Mouse (Mus musculus) B cell, adult 2 months (primary cell): Measurements from ENCODE around the gene Rdh11.
A peak's percentile ranks its signal among the peaks of the same experiment; 100 is the strongest.
"Not testable (repeated sequence)": the region's sequence is repeated elsewhere in the genome, so short reads cannot be mapped to it uniquely, and the experiment has no call there.

Source experiments
- DNase-seq, 2 experiments: peaks; one replicate each; pipeline ENCODE4 v3.0.0; 2022

Gene Rdh11

DNA sequence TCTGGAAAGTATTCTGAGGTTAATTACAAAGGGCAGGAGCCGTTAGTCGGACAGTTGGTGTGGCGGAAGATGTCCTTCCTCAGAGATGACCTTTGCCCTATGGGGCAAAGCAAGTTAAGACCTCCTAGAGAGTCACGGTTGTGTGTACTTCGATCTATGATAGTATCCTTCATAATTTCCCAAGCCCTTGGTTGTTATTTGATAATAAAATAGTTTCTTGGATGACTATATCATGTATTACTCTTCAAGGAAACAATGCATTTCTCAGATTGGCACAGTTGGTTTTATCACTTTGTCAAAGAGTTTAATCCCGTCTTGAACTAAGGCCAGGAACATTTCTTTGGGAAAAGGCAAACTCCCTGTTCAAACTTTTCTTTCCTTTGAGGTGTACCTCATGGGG lies at the start of gene Rdh11:
TSS of gene Rdh11 (minus strand) at position 101 of the 400 bp plus-strand sequence.
- no peak for DNase-seq

- DNase-seq = no peak
Measured at GRCm38 (mm10) chr12:79235485-79236080, 43.5 kb upstream of the Rdh11 start.

- no peak for DNase-seq
Measured at GRCm38 (mm10) chr12:79217511-79217910, 25.4 kb upstream of the Rdh11 start.

DNA sequence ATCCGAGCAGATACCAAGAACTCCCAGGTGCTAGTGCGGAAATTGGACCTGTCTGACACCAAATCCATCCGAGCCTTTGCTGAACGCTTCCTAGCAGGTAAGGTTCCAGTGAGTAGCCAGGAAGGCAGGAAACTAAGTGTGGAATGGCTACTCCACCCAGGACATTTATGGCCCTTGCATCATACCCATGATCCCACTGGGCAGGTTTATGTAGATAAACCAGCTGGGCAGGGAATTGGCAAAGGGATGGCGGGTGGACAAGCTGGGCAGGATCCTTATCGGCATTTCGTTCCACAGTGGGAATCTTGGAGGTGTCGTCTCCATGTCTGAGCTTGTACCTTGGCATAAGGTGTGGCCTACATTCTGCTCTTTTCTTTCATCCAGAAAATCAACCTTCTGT lies 19.4 kb upstream of the Rdh11 start:
- no peak for DNase-seq

- DNase-seq = peak; percentile 72
Measured at GRCm38 (mm10) chr12:79208703-79209464, 16.8 kb upstream of the Rdh11 start, which contains the start of gene Rdh12. Rdh12 (plus strand) TSS chr12:79208914.

DNA sequence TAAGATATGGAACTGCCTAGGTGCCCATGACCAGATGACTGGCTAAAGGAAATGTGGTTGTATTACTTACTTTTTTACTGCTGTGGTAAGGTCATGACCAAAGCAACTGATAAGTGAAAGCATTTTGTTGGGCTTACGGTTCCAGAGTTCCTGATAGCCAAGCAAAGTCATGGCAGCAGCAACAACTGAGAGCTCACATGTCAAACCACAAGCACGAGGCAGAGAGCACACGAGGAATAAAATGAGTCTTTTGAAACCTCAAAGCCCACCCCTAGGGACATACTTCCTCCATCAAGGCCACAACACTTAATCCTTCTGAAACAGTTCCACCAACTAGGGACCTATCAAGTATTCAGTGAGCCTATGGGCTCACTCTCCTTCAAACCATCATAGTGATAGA lies 9.8 kb upstream of the Rdh11 start:
- DNase-seq = no peak

DNA sequence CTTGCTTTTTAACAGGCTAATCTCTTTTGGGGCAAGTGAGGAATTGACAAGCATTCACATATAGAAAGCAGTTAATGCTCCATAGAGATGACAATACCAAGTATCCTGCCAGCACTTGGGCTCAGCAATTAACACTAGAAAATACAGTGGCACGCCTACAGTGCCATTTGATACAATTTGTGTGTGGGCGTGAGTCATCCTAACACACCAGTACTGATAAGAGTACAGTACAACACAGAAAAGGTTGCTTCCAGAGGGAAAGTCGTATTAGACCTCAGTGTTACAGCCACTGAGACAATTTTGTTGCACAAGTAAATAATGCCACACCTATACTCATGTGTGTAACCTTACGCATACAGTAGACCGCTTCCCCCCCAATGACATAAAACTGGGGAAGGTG lies 5.0 kb upstream of the Rdh11 start:
- no peak for DNase-seq

GRCm38 (mm10) chr12:79193441-79193840 lies 1.3 kb upstream of the Rdh11 start:
- DNase-seq = peak; percentile 82

- DNase-seq = peak; percentile 87 to 89
Measured at GRCm38 (mm10) chr12:79191701-79192100, 392 bp downstream of the Rdh11 start.

DNA sequence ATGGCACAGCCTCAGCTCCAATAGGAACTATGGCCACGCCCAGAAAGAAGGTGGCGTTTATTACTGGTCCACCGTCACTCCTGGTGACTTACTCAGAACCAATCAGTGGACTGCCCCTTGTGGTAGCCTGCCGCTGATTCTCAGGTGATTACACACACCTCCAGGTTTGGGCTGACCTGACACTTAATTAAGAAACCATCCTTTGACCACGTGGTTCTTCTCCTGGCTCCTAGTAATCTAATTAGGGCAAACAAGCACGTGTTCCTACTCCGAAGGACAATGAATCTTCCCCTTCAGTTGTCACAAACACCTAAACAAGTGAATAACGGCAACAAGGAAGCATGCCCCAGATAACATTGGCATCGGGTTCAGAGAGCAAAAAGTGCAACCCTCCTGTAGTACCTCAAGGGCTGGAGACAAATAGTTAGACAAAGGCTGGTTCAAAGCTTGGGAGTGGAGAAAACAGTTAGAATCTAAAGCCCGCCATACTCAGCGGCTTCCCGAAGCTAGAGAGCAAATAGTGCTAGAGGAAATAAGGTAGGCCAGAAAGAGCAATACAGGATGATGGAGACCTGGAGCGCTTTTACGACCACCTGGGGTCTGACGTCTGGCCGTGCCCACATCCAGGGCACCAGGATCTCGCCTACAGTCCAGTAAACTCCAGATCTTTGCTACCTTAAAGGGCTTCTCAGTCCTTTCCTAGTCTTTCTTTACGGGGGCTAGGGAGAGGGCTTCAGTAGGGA lies 991 bp downstream of the Rdh11 start:
- peak; percentile 75 to 78 for DNase-seq

DNA sequence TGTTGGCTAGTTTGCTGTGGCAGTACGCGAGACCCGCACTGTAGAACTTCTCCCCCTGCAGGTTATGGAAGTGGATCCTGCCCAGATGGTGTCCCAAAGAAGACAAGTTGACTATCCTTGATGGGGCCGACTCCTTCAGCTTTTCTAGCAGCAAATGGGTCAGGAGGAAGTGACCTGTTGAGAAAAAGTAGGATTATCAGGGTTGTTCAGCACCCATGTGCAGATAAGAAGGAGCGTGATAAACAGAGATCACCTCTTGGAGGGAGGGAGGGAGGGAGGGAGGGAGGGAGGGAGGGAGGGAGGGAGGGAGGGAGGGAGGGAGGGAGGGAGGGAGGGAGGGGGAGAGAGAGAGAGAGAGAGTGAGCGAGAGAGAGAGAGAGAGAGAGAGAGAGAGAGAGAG lies 6.9 kb downstream of the Rdh11 start:
- DNase-seq = not testable (repeated sequence)

- DNase-seq = no peak
Measured at GRCm38 (mm10) chr12:79175998-79176397, 16.1 kb downstream of the Rdh11 start.

DNA sequence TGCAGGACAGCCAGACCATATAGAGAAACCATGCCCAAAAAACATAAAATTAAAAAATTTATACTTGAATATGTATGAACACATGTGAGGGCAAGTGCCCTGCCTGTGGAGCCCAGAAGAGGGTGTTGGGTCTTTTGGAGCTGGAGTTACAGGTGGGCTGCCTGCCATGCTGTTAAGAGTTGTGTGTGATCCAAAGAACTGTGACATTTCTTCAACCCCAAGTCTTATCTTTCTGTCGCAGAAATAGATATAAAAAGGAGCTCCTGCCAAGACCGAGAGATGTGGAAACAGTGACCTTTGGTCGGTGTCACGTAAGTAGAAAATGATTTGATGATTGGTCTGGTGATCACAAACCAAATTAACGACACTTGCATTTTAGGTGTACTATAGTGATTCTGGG lies 18.4 kb downstream of the Rdh11 start:
- DNase-seq = peak in 1 of 2 experiments; percentile 16

DNA sequence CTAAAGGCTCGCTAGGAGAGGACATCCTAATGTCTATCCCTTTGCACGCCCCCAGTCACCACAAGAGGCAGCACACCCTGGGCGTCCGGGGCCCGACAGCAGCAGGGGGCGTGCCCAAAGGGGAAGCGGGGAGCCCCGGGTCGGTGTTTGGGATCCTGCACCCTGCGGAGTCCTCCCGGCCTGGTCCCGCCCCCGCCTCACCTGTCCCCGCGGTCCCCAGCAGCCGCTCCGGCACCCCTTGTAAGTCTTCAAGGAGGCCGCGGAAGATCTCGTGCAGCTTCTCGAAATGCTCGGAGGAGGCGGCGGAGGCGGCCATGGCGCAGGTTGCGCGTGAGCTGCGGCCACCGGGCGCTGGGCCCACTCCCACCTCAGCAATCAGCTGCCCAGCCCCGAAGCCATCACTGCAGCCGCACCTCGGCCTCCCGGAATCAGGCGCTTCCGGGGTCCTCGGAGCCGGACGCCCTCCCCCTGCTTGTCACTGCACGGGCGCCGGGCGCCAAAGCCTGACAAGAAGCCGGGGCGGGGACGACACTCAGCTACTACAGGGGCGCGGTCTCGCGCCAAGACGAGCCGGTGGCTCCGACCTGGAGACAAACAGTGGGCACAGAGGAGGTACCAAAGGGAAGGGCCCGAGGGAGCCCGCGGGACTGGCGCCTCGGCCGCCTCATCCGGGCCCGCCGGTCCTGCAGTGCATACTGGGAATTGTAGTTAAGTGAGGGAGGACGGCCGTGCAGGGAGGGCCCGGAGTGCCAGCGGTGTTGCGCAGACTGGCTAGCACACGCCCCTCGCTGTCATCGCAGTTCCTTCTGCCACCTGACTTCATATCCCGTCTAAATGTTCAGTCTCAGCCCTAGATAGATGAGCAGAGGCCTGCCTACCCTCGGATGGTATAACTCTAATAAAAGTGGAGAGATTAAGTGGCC lies 19.8 kb downstream of the Rdh11 start, which contains the start of gene Vti1b:
TSS of gene Vti1b (minus strand) at position 649 of the 923 bp plus-strand sequence.
- DNase-seq = peak; percentile 95 to 97

DNA sequence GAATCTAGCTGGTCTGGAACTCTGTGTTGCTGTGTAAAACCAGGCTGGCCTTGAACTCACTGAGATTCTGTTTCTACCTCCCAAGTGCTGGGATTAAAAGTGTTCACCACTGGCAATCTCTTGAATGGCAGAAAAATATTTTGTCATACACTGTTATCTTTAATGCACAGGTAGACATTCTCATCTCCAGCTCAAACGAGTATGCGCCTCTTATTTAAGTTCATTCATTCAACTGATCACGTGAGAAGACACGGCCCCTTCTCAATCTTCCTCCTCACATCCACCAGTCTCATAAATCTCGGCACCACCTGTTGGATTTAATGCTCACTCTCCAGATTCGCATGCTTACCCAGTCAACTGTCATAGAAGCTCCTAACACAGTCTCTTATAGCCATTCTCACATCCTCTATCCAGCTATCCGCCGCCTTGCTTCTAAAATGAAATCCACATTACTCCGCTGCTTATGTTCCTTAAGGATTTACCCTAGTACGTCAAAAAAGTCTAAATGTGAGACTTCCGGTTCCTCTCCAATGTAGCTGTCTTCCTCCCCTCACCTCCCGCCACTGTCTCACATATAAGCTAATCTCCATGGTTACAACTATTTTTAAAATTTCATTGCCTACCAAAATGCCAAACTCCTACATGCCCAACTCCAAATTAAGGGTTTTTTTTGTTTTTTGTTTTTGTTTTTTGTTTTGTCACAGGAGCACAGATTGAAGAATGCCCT lies 20.7 kb downstream of the Rdh11 start:
- DNase-seq = no peak

GRCm38 (mm10) chr12:79170421-79170820 lies 21.7 kb downstream of the Rdh11 start:
- DNase-seq = no peak

GRCm38 (mm10) chr12:79169173-79169572 lies 22.9 kb downstream of the Rdh11 start:
- no peak for DNase-seq

GRCm38 (mm10) chr12:79162876-79163275 lies 29.2 kb downstream of the Rdh11 start:
- DNase-seq = no peak

DNA sequence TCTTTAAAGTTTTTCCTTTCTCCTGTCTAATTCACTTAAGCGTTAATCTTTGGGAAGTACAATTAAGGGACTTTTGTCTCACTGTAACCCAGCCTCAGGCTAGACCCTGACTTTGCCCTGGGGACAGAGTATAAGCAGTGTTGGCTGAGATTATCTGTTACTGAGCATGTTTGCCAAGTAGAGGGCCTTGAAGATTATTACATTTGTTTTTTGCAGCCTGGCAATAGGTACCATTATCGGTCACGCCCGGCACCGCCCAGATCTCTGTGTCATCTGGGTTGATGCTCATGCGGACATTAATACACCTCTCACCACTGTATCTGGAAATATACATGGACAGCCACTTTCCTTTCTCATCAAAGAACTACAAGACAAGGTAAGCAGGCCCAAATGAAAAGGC lies 42.4 kb downstream of the Rdh11 start:
- no peak for DNase-seq

DNA sequence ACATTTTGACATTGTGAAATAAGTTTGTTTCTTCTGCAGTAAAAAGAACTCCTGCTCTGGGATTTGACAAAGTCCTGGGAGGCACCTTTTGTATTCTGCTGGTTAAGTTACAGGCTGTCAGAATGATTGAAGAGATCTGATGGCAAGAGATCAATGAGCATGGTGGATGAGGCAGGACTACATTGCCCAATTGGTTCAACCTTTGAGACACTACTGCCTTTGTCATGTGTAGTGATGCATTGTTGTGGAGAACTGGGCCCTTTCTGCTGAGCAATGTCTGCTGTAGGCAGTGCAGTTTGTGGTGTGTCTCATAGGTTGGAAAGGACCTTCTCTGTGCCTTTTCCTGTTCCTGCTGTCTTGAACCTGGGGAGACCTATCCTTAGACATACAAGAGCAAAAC lies 50.7 kb downstream of the Rdh11 start:
- DNase-seq = no peak

- no peak for DNase-seq
Measured at GRCm38 (mm10) chr12:79140811-79141210, 51.3 kb downstream of the Rdh11 start.

DNA sequence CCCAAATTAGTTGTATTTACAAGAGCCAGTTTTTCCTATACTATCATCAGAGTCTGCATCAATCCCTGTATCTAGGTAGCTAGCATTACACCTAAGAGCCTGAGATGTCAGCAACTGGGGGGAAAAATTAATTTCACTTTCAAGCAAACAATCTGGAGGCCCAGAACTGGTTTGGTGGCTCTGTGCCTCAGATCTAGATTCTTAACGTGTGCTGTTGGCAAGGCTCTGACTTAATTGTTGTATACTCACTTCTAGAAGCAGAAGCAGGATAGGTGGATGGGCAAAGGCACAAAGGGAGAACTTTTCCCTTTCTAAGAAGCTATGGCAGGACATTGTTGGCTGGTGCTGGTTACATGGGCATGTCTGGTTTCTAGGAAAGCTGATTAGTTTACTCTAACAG lies 52.7 kb downstream of the Rdh11 start:
- DNase-seq = no peak
